Mouse (Mus musculus) MN1 (cell line): ENCODE results near the gene Tmem266.

Source experiments
- DNase-seq: peaks from one replicate; pipeline ENCODE4 v3.0.0-alpha.2; 2016; ENCODE audit warnings: low spot score

Tmem266 gene

DNA sequence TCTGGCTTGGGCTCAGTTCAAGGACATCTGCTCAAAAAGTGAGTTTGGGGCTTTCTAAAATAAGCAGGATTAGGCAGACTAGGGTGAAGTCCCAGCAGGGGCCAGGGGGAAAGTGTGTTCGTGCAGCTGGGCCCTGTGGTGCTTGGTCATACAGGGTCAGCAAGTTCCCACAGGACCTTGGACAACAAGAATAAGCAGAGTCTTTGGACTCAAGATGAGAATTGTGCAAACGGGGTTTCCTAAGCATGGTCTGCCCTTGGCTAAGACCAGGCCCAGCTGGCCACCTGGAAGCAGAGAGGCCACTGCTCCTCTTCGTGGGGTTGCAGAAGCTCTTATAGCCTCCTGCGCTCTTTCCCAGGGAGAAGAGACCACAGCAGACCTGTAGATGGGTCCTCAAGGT lies 77.5 kb downstream of the Tmem266 start:
- no peak for DNase-seq

- no peak for DNase-seq
Observed at GRCm38 (mm10) chr9:55404976-55405702, 78.4 kb downstream of the Tmem266 start.

DNA sequence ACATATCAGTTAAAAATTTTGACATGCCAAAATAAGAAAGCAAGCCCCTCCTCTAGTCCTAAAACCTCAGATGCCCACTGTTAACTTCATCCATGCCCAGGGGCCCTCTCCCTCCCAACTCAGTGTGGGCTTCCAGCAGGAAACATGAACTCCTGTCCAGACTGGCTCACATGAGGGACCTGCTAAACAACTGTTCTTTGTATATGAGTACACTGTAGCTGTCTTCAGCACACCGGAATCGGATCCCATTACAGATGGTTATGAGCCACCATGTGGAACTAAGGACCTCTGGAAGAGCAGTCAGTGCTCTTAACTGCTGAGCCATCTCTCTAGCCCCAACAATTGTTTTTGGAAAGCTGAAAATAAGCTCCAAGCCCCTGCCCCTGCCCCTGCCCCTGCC lies 80.1 kb downstream of the Tmem266 start:
- DNase-seq = no peak

- DNase-seq = peak; percentile 17
Observed at GRCm38 (mm10) chr9:55408851-55409250, 82.1 kb downstream of the Tmem266 start.

DNA sequence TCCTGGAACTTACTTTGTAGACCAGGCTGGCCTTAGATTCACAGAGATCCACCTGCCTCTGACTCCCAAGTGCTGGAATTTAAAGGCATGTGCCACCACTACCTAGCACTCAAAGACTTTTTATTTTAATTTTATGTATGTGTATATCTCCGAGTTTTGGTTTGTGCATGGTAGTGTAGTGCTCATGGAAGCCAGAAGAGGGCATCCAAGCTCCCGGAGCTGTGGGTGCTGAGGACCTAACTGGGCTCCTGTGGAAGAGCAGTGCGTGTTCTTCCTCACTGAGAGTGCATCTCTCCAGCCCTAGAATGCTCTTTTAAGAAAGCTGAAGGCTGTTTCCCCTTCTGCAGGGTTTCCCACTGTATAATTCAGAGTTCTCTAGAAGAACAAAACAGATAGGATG lies 83.1 kb downstream of the Tmem266 start:
- no peak for DNase-seq

GRCm38 (mm10) chr9:55410430-55410829 lies 83.7 kb downstream of the Tmem266 start:
- no peak for DNase-seq

DNA sequence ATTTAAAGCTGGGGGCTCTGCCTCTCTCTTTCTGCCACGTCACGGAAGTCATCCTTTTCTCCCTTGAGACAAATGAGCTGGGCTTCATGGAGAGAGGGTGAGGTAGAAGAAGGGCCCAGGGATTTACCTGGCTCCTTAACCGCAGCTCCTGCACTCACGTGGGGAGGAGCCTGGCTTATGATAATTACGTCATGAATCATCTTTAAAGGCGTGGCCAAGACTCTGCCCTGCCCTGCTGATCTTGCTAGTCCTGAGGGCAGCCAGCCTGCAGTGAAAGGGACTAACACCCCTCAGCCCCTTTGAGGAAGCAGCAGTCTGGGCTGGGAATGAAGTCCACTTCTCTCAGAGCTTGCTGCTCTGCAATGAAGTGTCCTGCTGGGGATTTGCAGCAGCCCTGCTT lies 84.4 kb downstream of the Tmem266 start:
- no peak for DNase-seq

GRCm38 (mm10) chr9:55421786-55422185 lies 95.1 kb downstream of the Tmem266 start:
- no peak for DNase-seq

DNA sequence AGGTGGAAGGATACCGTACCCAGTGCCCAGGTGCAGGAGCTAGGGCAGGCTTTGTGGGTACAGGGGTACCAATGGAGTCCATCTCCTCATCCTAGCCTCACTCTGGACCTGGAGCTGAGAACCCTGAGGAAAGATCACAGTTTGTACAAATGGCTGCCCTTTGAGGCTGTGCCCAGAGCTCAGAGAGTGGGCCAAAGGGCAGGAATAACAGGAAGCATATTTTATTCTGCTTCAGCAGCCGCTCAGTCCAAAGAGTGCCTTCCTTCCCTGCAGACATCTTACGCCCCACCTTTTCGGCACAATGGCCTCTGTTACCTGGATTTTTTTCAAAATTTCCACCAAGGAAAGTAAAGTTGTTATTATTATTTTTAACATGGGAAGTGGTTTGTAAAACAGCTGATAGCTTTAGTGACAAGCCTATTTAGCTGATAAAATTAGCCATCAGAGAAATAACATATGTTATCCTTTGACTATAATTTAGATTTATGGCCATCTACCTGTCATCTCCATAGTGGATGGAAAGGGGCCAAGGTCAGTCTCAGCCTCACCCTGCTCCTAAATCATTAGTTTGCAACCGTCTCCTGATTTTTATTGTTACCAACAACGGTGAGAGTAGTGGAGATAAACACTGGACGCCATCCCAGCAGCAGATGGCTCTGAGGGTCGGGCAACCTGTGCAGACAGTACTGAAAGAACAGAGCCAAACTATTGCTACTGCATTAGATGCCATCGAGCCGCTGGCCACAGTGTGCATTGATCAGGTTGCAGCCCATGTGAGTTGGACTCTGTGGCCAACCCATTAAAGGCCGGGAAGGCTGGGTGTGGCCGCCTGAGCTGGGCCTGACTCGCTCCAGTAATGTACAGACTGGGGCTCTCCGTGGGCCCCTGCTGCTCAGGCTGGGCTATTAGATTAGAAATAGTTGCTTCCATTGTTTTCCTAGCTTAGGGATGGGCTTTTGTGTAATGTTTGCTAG lies 97.0 kb downstream of the Tmem266 start:
- no peak for DNase-seq

- no peak for DNase-seq
Observed at GRCm38 (mm10) chr9:55425271-55425810, 98.6 kb downstream of the Tmem266 start.

- peak; percentile 66 for DNase-seq
Observed at GRCm38 (mm10) chr9:55429242-55429975, 102.7 kb downstream of the Tmem266 start.

- no peak for DNase-seq
Observed at GRCm38 (mm10) chr9:55430133-55430532, 103.4 kb downstream of the Tmem266 start.

DNA sequence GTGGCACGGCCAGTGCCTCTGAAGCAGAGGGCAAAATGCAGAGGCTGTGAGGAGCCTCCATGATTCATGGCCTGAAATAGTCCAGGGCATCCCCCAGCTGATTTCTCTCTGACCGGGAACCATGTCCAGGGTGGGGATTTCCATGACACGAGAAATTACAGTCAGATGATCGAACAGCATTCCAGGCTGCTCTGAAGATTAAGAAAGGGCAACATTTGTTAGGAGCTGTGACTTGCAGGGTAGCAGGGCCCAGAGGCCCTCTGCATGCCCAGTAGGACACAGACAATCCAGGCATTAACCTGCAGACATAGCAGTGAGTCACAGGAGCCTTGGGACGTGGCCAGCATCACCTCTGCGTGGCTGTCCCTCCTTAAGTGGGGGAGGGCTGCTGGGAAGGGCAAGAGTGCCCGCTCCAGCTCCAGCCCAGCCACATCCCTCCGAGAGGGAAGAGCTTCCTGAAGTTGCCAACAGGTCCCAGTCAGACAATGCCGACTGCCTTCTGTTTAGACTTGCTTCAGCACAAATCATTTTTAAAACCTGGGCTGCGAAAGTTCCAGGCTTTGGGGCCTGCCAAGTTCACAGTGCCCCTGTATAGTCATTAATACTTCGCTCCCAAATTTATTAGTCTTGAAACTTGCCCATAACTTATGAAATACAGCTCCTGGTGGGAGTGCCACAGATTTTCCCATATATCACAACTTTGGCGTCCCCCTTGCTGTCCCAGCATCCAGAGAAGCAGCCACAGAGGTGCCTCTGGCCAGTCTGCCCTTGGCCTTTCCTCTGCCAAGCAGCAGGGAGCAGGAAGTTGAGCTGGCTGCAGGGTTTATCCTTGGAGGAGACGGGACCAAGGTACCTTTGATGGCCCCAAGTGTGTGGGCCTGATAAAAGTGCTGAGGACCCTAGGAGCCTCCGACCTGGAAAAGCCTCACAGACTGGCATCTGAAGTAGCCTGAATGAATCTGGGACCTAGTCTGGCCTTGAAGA lies 105.9 kb downstream of the Tmem266 start:
- peak; percentile 57 for DNase-seq

DNA sequence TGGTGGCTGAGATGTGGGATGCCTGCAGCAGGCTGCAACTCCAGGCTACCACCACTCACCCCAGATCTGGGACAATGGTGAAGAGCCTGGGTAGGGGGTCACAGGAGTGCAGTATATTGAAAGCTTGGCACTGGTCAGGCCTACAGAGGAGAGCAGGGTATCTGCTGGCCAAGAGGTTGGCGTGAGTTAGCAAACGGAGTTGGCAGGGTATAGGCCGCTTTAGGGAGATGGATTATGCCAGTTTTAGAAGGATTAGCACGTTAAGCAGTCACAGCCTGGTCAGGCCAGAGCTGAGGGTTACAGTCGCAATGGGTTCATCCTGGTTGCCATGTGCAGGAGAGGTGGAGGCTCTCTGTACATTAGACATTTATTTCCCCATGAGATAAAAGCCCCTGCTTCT lies 107.2 kb downstream of the Tmem266 start:
- no peak for DNase-seq

DNA sequence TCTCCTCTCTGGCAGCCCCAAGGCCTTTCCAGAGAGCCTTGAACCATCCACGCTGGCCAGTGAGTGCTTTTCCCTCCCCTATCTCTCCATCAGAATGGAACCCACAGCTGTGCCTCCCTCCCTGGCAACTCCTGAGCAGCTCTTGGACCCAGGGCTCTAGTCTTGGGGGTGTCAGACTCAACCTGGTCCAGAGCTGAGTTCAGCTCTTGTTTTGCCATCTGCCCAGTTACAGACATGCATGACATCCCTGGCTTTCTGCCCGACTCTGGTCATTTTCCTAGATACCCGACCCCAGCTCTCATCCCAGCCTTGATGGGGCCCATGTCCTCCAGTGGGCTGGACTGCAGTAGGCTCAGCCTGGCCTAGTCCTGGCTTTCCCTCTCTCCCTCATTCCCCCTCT lies 111.7 kb downstream of the Tmem266 start:
- DNase-seq = no peak

GRCm38 (mm10) chr9:55439206-55439780 lies 112.6 kb downstream of the Tmem266 start:
- no peak for DNase-seq

GRCm38 (mm10) chr9:55447509-55447908 lies 120.8 kb downstream of the Tmem266 start:
- DNase-seq = peak; percentile 16

DNA sequence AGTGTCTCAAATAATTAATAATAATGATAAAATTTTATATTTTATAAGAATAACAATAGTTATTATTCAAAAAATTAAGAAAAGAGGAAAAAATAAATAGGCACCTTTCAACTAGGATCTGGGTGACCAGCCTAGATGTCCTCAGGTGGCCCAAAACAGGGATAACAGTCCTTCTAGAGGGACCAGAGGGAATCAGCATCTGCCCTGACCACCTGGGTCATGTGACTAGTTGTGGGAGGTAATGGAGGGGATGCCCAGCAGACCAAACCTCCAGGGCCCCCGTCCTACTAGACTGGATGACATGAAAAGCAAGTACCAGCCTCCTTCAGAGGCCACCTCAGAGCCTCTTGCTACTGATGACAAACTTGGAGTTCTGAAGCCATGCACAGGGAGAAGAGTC lies 122.4 kb downstream of the Tmem266 start:
- DNase-seq = no peak

DNA sequence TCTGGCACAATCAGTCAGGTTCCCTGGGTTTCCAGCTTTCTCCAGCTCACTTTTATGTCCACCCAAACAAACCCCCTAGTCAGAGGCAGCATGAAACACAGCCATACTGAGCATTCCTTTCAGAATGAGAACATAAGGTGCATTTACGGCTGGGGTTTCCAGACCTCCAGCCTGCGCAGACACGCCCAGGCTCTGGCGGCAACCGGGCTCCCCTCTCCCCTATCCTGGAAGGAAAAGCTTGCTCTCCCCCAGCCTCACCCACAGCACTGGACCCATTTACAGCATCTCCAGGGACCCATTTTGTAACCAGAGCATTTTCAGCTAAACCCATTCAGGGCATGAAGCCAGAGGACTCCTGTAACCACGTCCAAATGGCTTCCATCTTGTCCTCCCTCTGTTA lies 123.3 kb downstream of the Tmem266 start:
- no peak for DNase-seq

DNA sequence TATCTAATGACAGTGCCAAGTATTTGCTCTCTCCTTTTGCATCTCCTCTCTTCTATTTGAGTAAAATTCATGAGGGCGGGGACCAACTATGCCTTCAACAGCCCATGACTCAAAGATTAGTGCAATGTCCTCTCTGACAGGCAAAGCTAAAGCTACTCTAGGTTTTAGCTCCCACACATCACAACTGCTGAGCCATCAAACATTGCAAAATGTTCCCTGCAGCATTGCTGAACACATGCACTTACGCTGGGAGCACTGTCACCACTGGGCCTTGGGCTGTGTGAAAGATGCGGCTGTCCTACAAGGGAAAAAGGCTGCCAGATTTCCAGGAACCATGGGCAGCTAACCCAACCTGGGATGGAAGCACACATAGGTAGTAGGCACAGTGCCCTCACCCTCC lies 124.7 kb downstream of the Tmem266 start:
- no peak for DNase-seq

GRCm38 (mm10) chr9:55452906-55453305 lies 126.2 kb downstream of the Tmem266 start:
- DNase-seq = no peak
